Mouse (Mus musculus) ES-Bruce4 (cell line): ENCODE measurements at regions not wholly inside any gene's neighbourhood (a gene's known extent, or its start where the extent isn't known, plus 50 kb on each side); places are given as distances from the start of the nearest gene placed in this dataset.

ENCODE experiments used
- H3K27ac ChIP-seq: 2 replicates; pipeline ENCODE4 v1.5.1; 2012; ENCODE audit warnings: low read length, inconsistent platforms; ENCODE audit not compliant: insufficient read depth
- H3K27me3 ChIP-seq: 2 replicates; pipeline ENCODE4 v1.6.1; 2012; ENCODE audit warnings: mild to moderate bottlenecking, low read length, inconsistent platforms; ENCODE audit not compliant: control insufficient read depth, poor library complexity, insufficient read depth, severe bottlenecking
- H3K36me3 ChIP-seq: 2 replicates; pipeline ENCODE4 v1.6.1; 2012; ENCODE audit warnings: inconsistent platforms, mild to moderate bottlenecking, low read length, moderate library complexity; ENCODE audit not compliant: control insufficient read depth, poor library complexity, insufficient read depth, severe bottlenecking
- H3K4me1 ChIP-seq: one replicate; pipeline ENCODE4 v1.8.1; 2011; ENCODE audit warnings: low read length; ENCODE audit not compliant: control insufficient read depth, insufficient read depth
- H3K4me3 ChIP-seq: 2 replicates; pipeline ENCODE4 v1.5.1; 2011; ENCODE audit warnings: low read depth, mild to moderate bottlenecking, low read length
- H3K9ac ChIP-seq: 2 replicates; pipeline ENCODE4 v1.6.1; 2012; ENCODE audit warnings: low read depth, mild to moderate bottlenecking, inconsistent platforms; ENCODE audit not compliant: poor library complexity, severe bottlenecking
- H3K9me3 ChIP-seq: replicated peaks from 2 replicates; pipeline ENCODE4 v1.6.1; 2012; ENCODE audit warnings: mild to moderate bottlenecking, low read length, inconsistent platforms; ENCODE audit not compliant: control insufficient read depth, poor library complexity, insufficient read depth, severe bottlenecking
- CTCF ChIP-seq: IDR thresholded peaks from one replicate; pipeline ENCODE4 v1.8.1; 2011; ENCODE audit warnings: low read depth, low read length
- EP300 ChIP-seq: IDR thresholded peaks from 2 replicates; pipeline ENCODE4 v1.6.1; 2011; ENCODE audit warnings: low read depth, low read length; ENCODE audit not compliant: insufficient read depth
- POLR2A ChIP-seq: IDR thresholded peaks from one replicate; pipeline ENCODE4 v1.8.1; 2011; ENCODE audit warnings: low read length; ENCODE audit not compliant: insufficient read depth

- H3K9ac ChIP-seq = no peak overlapping the region
- H3K4me3 ChIP-seq = no peak overlapping the region
- H3K36me3 ChIP-seq = no peaks in the 10 kb centered on the region
- no peak overlapping the region for H3K27ac ChIP-seq
- no peaks in the 10 kb centered on the region for H3K9me3 ChIP-seq
- TF ChIP-seq EP300 (no peak), POLR2A (no peak), CTCF (no peak)
- no peaks in the 10 kb centered on the region for H3K4me1 ChIP-seq
- no peaks in the 10 kb centered on the region for H3K27me3 ChIP-seq
These were observed 729.6 kb upstream of the Sel1l start for GRCm38 (mm10) chr12:92578596-92578995.
